Mouse (Mus musculus): ENCODE results near the gene Ptges. TPM values are rescaled to one million over a fixed set of nuclear protein-coding genes. Genes with fewer than 3 reads are reported as not detected.

Gene Ptges
- polyA plus RNA-seq, 1 experiment from 2014 or later: 29.2 TPM

GRCm38 (mm10) chr2:30927151-30927781 lies 2.4 kb downstream of the Ptges start:
- no peak for DNase-seq (ENCODE audit: low spot score)
- H3K9ac ChIP-seq (ENCODE audit: low read length): no peak overlapping the region
- no peaks in the 10 kb centered on the region for H3K27me3 ChIP-seq (ENCODE audit: control insufficient read depth, insufficient read depth, low read length)
- 0 out of 2 replicates have a peak, but pooled peaks cover 2% of the 10 kb centered on the region for H3K4me1 ChIP-seq (replicated peaks; ENCODE audit: control insufficient read depth, insufficient read depth)
- WGBS: 55% methylated on average over 9 of the region's 9 CpGs
- H3K4me3 ChIP-seq (ENCODE audit: low read depth, low read length): no peak overlapping the region
- H3K9me3 ChIP-seq (ENCODE audit: control insufficient read depth, low read length): no peaks in the 10 kb centered on the region
- no peak for ATAC-seq (ENCODE audit: low FRiP score, low TSS enrichment)
- H3K36me3 ChIP-seq (ENCODE audit: control insufficient read depth, insufficient read depth, low read length): no peaks in the 10 kb centered on the region
- H3K27ac ChIP-seq (replicated peaks): peak overlapping the region; percentile 45; the same call in 1 of the 2 replicates
- no peak overlapping the region for H3K4me2 ChIP-seq (replicated peaks; ENCODE audit: low read depth)
- TF ChIP-seq CTCF (IDR thresholded peaks at IDR 0.05; ENCODE audit: low read depth): no peak
- no peak for TF ChIP-seq EP300 (optimal IDR thresholded peaks at IDR 0.05)

GRCm38 (mm10) chr2:30926381-30926780 lies 3.3 kb downstream of the Ptges start:
- Histone ChIP-seq H3K27ac (replicated peaks) (no peak overlapping the region), H3K27me3 (ENCODE audit: control insufficient read depth, insufficient read depth, low read length) (no peaks in the 10 kb centered on the region), H3K36me3 (ENCODE audit: control insufficient read depth, insufficient read depth, low read length) (no peaks in the 10 kb centered on the region), H3K4me3 (ENCODE audit: low read depth, low read length) (no peak overlapping the region), H3K9me3 (ENCODE audit: control insufficient read depth, low read length) (no peaks in the 10 kb centered on the region), H3K4me1 (replicated peaks; ENCODE audit: control insufficient read depth, insufficient read depth) (0 out of 2 replicates have a peak, but pooled peaks cover 2% of the 10 kb centered on the region), H3K9ac (ENCODE audit: low read length) (no peak overlapping the region), H3K4me2 (replicated peaks; ENCODE audit: low read depth) (no peak overlapping the region)
- ATAC-seq (ENCODE audit: low FRiP score, low TSS enrichment): no peak
- TF ChIP-seq EP300 (optimal IDR thresholded peaks at IDR 0.05): no peak
- no peak for TF ChIP-seq CTCF (IDR thresholded peaks at IDR 0.05; ENCODE audit: low read depth)
- WGBS: 55% methylated on average over 4 of the region's 4 CpGs
- no peak for DNase-seq (ENCODE audit: low spot score)

- no peaks in the 10 kb centered on the region for H3K27me3 ChIP-seq (ENCODE audit: control insufficient read depth, insufficient read depth, low read length)
These were observed 4.5 kb downstream of the Ptges start for GRCm38 (mm10) chr2:30925181-30925580.

GRCm38 (mm10) chr2:30923099-30923498 lies 6.6 kb downstream of the Ptges start:
- no peaks in the 10 kb centered on the region for H3K36me3 ChIP-seq (ENCODE audit: control insufficient read depth, insufficient read depth, low read length)
- 51% methylated on average over 3 of the region's 3 CpGs for WGBS
- ATAC-seq (ENCODE audit: low FRiP score, low TSS enrichment): no peak
- no peak overlapping the region for H3K4me2 ChIP-seq (replicated peaks; ENCODE audit: low read depth)
- TF ChIP-seq EP300 (optimal IDR thresholded peaks at IDR 0.05) (no peak), CTCF (IDR thresholded peaks at IDR 0.05; ENCODE audit: low read depth) (no peak)
- H3K4me3 ChIP-seq (ENCODE audit: low read depth, low read length): no peak overlapping the region
- no peak overlapping the region for H3K9ac ChIP-seq (ENCODE audit: low read length)
- H3K4me1 ChIP-seq (replicated peaks; ENCODE audit: control insufficient read depth, insufficient read depth): 0 out of 2 replicates have a peak, but pooled peaks cover 2% of the 10 kb centered on the region
- no peak for DNase-seq (ENCODE audit: low spot score)
- H3K9me3 ChIP-seq (ENCODE audit: control insufficient read depth, low read length): no peaks in the 10 kb centered on the region
- H3K27ac ChIP-seq (replicated peaks): no peak overlapping the region
- no peaks in the 10 kb centered on the region for H3K27me3 ChIP-seq (ENCODE audit: control insufficient read depth, insufficient read depth, low read length)

More at GRCm38 (mm10) chr2:30925181-30925580, 4.5 kb downstream of the Ptges start:
- Histone ChIP-seq H3K4me3 (ENCODE audit: low read depth, low read length) (no peak overlapping the region), H3K9ac (ENCODE audit: low read length) (no peak overlapping the region), H3K4me1 (replicated peaks; ENCODE audit: control insufficient read depth, insufficient read depth) (0 out of 2 replicates have a peak, but pooled peaks cover 2% of the 10 kb centered on the region), H3K9me3 (ENCODE audit: control insufficient read depth, low read length) (no peaks in the 10 kb centered on the region), H3K36me3 (ENCODE audit: control insufficient read depth, insufficient read depth, low read length) (no peaks in the 10 kb centered on the region), H3K27ac (replicated peaks) (no peak overlapping the region), H3K4me2 (replicated peaks; ENCODE audit: low read depth) (no peak overlapping the region)
- TF ChIP-seq EP300 (optimal IDR thresholded peaks at IDR 0.05): no peak
- TF ChIP-seq CTCF (IDR thresholded peaks at IDR 0.05; ENCODE audit: low read depth): no peak
- WGBS: 78% methylated on average over 4 of the region's 4 CpGs
- DNase-seq (ENCODE audit: low spot score) (no peak), ATAC-seq (ENCODE audit: low FRiP score, low TSS enrichment) (no peak)

- Histone ChIP-seq H3K9ac (ENCODE audit: low read length) (no peak overlapping the region), H3K27ac (replicated peaks) (peak overlapping the region; percentile 65; the same call in 1 of the 2 replicates), H3K9me3 (ENCODE audit: control insufficient read depth, low read length) (no peaks in the 10 kb centered on the region), H3K27me3 (ENCODE audit: control insufficient read depth, insufficient read depth, low read length) (no peaks in the 10 kb centered on the region), H3K4me2 (replicated peaks; ENCODE audit: low read depth) (no peak overlapping the region), H3K36me3 (ENCODE audit: control insufficient read depth, insufficient read depth, low read length) (no peaks in the 10 kb centered on the region), H3K4me3 (ENCODE audit: low read depth, low read length) (no peak overlapping the region), H3K4me1 (replicated peaks; ENCODE audit: control insufficient read depth, insufficient read depth) (no peaks in the 10 kb centered on the region)
- TF ChIP-seq CTCF (IDR thresholded peaks at IDR 0.05; ENCODE audit: low read depth): no peak
- TF ChIP-seq EP300 (optimal IDR thresholded peaks at IDR 0.05): peak; percentile 54
- peak; percentile 72 for ATAC-seq (ENCODE audit: low FRiP score, low TSS enrichment)
- 34% methylated on average over 7 of the region's 7 CpGs for WGBS
- DNase-seq (ENCODE audit: low spot score): peak; percentile 49
These were observed 9.4 kb downstream of the Ptges start for GRCm38 (mm10) chr2:30920216-30920615.

- H3K9ac ChIP-seq (ENCODE audit: low read length): 0 out of 2 replicates have a peak overlapping the region, but pooled peaks have one; percentile 14
- no peaks in the 10 kb centered on the region for H3K4me1 ChIP-seq (replicated peaks; ENCODE audit: control insufficient read depth, insufficient read depth)
- H3K27ac ChIP-seq (replicated peaks): peak overlapping the region; percentile 85
- WGBS: 25% methylated on average over 8 of the region's 8 CpGs
- no peaks in the 10 kb centered on the region for H3K36me3 ChIP-seq (ENCODE audit: control insufficient read depth, insufficient read depth, low read length)
- H3K4me3 ChIP-seq (ENCODE audit: low read depth, low read length): no peak overlapping the region
- no peaks in the 10 kb centered on the region for H3K9me3 ChIP-seq (ENCODE audit: control insufficient read depth, low read length)
- TF ChIP-seq CTCF (IDR thresholded peaks at IDR 0.05; ENCODE audit: low read depth): no peak
- peak; percentile 53 for TF ChIP-seq EP300 (optimal IDR thresholded peaks at IDR 0.05)
- ATAC-seq (ENCODE audit: low FRiP score, low TSS enrichment) (peak; percentile 81), DNase-seq (ENCODE audit: low spot score) (peak; percentile 67)
- H3K27me3 ChIP-seq (ENCODE audit: control insufficient read depth, insufficient read depth, low read length): no peaks in the 10 kb centered on the region
- no peak overlapping the region for H3K4me2 ChIP-seq (replicated peaks; ENCODE audit: low read depth)
These were observed 10.8 kb downstream of the Ptges start for GRCm38 (mm10) chr2:30918780-30919329.

Data from stomach, postnatal 0 days (tissue).